Mouse (Mus musculus) sigmoid colon, adult 10 weeks (tissue): Measurements from ENCODE around the gene Scg5. TPM values are rescaled to one million over a fixed set of nuclear protein-coding genes. Genes with fewer than 3 reads are reported as not detected.

Experiments used
- polyA plus RNA-seq: library from polyadenylated mRNA; stranded (reverse); fragments of 350-450 nt; fragmentation: Illumina TruSeq; extraction: RNeasy Lipid Tissue Mini Kit (QIAGEN cat#74804); gene quantifications from one replicate; pipeline ENCODE4 v1.2.3, GENCODE M21; 2014; ENCODE audit warnings: low read depth, low replicate concordance

Gene Scg5
- polyA plus RNA-seq, result 13.8 TPM

DNA sequence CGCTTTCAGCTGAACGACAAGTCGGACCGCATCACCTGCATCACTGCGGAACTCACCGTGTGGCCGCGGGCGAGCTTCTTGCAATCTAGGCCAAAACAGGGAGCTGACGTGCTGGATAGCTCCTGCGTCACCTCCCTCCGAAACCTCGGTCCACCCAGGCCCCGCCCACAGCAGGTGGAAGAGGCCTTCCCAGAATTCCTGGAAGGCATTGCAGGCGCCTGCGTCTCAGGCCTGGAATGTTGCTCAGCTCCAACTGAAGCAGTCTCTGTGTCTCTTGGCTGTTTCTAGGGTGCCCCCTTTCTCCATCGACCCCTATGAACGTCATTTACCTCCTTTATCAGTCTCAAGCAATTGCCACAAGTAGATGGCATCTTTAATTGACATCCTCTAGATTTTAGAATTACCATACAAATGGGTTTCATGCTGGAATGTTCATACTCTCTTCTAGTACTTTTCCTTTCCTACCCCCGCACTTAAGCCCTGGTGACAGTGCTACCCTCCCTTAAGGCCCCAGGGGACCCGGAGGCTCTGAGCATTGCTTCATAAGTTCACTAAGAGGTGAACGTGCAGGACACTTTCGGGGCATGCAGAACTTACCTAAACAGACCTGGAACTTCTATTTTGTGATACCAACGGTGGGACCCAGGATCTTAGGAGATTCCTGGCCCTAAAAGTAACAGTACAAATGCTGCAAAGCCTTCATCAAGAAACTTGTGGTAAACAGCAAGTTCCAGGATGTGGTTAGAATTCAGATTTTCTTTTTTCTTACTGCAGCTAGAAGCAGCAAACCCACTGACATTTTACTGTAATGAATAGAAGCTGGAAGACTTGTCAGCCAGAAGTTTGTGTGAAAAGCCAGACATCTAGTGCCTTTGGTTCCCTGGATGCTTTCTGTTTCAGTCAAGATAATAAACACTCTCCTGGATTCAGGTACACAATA, at the start of gene Scg5:
Gene Scg5, minus strand, starts transcription at position 179 of the 940 bp plus-strand sequence.

DNA sequence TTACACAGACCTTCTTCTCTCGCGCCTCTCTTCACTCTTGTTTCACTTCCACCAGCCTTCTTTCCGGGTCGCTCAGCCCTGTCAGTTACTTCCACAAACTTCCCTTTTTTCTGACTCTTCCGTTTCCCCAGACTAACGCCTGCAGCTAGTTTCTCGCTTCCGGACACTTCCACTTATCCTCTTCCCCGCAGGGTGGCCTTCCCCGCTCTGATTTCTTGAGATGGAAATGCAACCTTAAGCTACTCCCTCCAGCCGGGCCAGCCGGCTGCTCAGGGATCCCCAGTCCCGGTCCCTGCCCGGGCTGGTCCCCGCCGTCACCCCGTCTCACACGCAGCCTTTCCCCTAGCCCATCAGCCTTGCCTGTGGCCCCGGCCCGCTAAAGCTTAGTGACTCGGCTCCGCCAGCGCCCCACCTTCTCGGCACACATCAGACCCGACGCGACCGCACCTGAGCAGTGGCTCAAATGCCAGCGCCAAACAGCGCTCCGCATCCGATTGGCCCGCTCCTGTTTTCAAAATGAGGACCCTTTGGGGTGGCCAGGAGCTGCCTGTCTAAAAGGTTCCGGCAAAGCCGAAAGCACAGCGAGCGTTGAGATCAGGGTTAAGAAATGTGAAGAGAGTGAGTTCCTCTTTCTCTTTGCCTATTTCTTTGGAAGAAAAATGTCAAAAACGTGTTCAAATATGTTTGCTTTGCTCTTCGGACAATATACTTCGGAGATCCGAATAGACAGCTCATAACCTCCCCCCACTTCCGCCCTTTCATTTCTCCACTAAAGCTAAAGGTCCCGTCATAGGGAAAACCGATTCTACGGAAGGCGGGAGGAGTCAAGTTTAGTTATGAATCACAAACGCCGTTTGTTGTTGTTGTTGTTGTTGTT, 19.6 kb upstream of the Scg5 start, which contains the start of gene Arhgap11a:
Gene Arhgap11a, minus strand, starts transcription at position 417 of the 877 bp plus-strand sequence.

GRCm38 (mm10) chr2:113758311-113759161, 70.4 kb downstream of the Scg5 start, which contains the start of gene Grem1:
TSS of gene Grem1 (minus strand) at chr2:113758646.

Other genes with a start within 250 kb of the Scg5 start
- 142 TPM for gene Grem1, start 70.5 kb downstream of the Scg5 start, polyA plus RNA-seq
- 30.1 TPM for gene Arhgap11a, start 19.5 kb upstream of the Scg5 start, polyA plus RNA-seq
- gene Gjd2, start 184.5 kb upstream of the Scg5 start, polyA plus RNA-seq, result 0.57 TPM
- gene Actc1, start 224.4 kb upstream of the Scg5 start, polyA plus RNA-seq, result 0.69 TPM